Mouse (Mus musculus) thymus, postnatal 4 days (tissue): ENCODE measurements around the gene Snx3.

Experiments
- DNase-seq: peaks from one replicate; pipeline ENCODE4 v3.0.0; 2021

Gene Snx3

DNA sequence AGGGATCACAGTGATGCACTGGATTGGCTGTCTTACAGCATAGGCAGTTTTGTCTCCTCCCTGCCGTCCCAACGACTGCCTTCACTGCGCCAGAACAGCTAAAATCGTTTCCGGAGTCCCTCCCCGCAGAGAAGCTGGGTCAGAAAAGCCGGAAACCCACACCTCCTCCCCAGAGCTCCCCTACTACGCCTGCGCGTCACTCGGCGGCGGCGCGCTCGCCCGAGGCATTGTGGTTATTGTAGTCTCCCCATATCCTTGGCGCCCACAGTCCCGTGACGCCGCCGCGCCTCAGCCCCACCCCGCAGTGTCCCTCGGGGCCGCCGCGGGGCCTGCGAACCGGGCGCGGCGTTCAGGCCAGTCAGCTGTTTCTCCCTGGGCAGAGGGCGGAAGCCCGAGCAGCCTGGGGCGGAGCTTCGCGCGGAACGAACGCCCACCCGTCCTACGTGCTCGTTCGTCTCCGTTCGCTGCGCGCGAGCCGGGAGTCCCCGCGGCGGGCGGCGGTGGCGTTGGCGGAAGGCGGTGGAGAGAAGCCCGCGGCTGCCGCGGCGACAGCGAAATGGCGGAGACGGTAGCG is at the start of gene Snx3:
Gene Snx3 (plus strand): TSS at position 256 of the 574 bp plus-strand sequence.
- DNase-seq, result peak; percentile 94

DNA sequence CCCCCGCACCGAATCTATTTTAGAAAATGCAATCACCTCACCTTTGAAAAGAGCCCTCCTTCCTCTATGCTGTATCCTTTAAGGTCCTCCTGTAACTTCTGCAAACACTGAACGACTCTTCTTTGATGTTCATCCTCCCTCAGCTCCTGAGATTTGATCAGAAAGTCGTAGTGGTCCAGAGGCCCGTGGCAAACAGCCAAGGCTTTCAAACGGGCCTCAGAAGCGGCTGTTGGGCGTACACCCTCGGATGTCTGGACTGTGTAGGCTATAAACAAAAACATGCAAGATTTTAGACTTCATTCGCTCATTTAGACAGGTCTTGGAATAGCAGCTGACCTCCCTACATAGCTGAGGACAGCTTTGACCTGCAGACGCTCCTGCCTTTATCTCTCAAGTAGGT is 47.6 kb upstream of the Snx3 start:
- no peak for DNase-seq

DNA sequence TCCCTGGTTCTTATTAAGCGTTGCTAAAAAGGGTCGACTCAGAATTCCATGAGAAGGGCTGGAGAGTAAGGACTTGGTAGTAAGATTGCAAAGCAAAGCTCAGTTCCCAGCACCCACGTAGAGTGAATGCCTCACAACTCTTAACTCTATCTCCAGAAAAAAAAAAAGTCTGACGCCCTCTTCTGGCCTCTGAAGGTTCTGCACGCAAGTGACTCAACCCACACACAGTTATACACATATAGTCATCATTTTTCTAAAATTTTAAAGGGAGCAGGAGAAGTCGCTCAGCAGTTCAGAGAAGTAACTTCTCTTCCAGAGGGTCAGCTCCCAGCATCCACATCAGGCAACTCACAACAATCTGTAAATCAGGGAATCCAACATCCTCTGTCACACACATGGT is 47.1 kb upstream of the Snx3 start:
- DNase-seq, result no peak

DNA sequence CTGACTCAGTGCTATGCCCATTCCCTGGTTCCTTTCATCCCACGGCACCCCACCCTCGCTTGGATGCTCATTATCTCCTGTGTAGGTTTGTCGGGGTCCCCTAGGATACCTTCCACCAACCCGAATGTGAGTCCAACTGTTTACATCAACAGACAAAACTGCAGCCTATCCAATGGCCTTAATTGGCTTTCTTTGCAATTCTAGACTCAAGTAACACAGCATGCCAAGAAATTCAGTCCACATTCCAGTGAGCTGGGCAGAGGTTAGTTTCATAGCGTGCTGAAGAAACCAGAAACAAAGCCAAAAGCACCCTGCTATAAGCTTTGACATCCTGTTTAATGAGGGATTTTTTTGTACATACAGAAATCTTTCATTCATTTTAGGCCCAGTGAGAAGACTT is 45.8 kb upstream of the Snx3 start:
- no peak for DNase-seq

DNA sequence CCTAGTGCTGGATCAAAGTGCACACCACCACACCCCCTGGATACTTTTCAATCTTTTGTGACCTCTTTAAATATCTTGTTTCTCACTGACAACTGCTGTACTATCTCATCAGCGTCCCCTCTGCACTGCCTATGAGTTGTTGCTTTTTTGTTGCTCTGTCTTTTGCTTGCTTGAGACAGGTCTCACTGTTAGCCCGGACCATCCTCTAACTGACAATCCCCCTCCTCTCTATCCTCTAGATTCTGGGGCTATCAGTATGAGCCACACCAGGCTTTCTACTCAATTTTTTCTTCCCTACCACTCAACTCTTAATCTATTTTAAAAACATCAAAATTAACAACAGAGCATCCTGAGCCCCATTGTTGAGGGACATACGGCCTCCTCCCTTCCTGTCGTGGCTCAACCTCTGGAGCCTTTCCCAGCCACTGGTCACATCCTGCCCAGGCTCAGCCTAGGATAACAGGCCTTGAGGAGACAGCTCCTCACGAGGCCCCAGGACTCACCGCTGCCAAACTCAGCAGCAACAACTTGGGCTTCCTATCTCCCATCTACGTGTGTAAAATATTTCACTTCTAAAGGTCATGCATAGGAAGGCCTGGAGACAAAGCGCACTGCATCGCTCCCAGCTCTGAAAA is 44.2 kb upstream of the Snx3 start:
- no peak for DNase-seq

DNA sequence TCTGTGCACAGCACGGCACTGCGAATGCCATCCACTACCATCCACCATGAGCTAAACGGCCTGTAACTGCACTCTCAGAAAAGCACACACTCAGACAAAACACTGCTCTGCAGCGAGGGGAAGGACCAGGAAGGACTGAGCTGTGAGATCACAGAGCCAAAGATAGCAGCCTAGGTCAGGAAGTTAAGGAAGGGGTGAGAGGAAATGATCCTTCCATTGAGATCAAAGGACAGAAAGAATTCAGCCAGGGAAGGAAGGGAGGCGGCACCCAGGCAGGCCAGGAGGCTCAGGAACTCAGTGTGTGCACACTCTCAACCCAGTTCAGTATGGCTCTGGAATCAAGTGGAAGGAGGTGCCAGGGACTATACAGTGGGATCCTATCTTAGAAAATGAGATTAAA is 37.6 kb upstream of the Snx3 start:
- no peak for DNase-seq

DNA sequence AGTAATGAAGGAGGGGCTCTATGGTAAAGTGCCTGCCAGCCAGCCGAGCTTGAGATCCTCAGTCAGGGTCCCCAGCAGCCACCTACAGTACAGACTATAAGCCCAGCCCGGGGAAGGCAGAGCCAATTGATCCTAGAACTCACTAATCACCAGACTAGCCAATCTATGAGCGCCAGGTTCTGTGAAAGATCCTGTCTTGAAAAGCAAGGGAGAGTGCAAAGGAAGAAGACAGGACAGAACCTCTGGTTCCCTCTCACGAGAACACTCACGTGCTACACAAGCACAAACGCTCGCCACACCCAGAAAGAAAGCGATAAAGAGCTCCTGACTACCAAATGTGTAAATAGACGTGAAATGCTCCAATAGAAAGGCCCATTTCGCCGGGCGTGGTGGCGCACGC is 37.0 kb upstream of the Snx3 start:
- DNase-seq, result no peak

DNA sequence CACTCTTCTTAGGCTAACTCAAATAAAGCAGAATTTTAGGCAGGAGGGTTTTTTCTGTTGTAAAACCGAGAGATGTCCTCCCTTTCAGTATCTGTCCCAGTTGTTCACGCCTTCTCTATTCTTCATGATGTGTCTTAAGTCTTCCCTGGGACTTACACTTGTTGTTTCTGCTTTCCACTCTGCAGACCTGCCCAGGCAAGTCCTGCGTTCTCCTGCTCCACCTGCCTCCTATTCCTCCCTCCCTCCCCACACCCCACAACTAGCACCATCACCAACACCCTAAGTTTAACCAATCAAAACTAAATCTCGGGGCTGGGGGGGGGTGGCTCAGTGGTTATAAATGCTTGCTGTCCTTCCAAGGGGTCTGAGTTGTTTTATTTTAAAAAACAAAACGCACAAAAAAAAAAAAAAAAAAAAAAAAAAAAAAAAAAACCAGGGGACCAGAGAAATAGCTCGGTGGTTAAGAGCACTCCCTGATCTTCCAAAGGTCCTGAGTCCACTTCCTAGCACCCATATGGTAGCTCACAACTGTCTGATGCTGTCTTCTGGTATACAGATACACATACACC is 26.8 kb upstream of the Snx3 start:
- DNase-seq, result no peak

DNA sequence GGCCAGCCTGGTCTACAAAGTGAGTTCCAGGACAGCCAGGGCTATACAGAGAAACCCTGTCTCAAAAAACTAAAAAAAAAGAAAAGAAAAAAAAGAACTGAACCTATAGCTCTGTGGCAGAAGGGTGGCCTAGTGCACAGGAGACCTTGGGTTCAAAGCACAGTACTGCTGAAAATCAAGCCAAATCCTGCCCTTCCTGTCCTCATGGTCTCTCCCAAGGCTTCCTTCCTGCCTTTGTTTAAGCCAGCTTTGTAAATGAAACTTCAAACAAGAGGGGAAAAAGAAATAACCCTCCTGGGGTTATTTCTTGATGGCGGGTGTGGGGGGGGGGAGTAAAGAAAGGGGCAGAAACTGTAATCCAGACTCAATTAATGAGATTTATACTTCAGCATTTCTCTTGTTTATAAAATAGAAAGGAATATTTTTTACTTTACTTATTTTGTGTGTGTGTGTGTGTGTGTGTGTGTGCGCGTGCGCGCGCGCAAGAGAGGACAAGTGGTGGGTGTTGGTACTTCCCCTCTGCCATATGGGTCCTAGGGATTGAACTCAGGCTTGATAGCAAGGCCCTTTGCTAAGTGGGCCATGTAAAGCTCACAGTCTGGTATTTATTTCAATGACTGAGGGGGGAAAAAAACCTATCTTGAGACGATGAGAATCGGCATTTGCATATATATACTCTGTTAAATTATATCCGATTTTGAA is 24.9 kb upstream of the Snx3 start:
- no peak for DNase-seq

DNA sequence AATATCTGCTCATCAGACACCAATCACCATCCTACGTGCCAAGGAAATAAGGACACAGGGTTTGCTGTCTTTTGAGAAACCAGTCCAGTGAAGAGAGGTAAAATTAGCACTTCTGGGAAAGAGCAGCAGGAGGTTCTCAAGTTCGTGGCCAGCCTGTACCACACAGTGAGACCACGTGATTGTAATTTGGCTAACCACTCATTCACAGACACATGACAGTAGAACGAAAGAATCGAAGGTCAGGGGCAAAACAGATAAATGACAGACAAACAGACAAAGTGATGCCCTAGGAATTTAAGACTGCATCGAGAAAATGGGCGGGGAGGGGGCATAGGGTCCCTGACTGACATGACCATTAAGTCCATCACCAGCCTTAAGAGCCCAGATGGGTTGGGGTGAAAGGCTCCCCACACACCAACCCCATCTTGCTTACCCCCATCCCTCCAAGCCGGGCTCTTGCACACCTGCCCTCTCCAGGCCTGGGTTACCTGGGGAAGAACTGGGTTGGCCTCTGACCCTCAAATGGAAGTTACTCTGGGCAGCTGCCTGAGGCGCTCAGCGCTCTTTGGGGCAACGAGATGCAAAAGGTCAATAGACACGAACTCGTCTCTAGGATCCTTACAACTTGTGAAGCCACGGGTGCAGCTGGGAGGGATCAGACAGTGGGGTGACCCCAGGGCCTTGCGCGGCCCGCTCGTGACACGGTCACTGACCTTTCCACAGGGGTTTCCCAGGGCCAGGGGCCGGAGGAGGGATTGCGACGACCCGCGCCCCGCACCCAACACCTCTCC is 24.1 kb upstream of the Snx3 start:
- DNase-seq, result no peak

DNA sequence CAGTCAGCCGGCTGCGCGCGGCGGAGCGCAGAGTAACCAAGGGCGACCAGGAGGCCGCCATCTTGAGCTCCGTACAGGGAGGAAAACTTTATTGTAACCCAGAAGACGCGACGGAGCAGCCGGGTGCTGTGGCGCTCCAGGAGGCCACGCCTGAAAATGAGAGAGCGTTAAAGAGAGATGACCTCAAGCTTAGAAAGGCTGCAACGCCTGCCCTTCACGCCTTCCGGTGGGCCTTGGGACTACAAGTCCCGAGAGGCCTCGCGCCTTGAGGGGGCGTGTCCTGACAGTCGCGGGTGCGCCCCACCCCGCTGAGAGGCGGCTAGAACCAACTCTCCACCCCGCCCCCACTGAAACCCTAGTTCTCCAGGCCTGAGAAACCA is 23.5 kb upstream of the Snx3 start, which contains the start of gene Afg1l:
Gene Afg1l (minus strand): TSS at position 225 of the 380 bp plus-strand sequence.
- DNase-seq, result peak; percentile 97

DNA sequence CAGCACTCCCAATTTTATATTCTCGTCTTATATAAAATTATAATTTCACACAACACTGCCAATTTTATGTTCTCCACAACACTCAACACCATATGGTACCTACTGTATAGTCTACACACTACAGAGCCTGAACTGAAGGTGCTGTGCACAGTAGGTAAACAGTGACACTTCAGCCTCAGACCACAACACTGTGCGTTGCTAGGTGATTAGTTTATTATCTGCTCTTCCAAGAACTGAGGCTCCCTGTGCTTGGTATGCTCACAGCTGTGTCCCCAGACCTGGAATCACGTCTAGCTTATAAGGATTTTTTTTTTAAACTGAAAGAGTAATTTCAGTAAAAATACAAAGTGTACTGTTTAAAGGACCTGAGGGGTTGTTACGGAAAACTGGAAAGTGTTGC is 21.1 kb upstream of the Snx3 start:
- no peak for DNase-seq

DNA sequence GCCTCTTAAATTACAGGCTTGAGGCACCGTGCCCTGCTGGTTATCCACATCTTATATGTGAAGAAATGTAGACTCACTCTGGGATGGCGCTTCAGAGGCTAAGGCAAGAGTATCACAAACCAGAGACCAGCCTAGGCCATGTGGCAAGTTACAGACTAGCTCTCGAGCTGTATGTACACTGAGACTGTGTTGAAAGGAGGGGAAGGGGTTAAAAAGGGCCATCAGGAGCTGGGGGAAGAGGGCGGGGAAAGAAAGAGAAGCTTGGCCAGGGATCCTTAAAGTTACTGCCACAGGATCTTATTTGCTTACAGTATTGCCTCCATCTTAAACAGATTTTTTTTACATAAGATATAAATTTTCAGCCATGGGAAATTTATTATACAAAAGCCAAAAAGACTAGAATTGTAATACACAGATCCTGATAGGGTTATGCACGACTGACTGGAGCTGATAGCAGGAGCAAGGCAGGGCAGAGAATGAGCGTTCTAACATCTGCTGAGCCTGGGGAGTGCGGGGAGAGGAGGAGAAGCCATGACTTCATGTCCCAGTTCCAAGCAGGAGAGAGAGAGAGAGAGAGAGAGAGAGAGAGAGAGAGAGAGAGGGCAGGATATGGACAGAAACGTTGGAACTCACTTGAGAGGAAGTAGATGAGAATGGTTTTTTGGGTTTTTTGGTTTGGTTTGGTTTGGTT is 13.1 kb upstream of the Snx3 start:
- no peak for DNase-seq

DNA sequence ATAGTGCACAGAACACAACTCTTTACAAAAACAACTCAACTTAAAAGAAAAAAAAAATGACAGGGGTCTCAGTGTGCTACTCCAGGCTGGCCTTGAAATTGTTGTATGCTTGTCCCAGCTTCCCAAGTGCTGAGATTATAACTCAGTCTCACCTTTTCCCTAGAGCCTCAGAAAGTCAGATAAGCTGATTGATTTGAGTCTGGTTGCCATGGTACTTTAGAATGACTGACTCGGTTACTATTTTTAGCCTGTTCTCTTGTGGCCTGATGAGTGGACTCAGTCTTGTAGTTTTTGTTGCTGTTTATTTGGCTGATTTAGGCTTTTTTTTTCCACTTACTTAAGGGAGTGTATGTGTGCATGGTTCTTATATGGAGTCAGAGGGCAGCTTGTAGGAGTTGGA is 10.7 kb upstream of the Snx3 start:
- DNase-seq, result no peak

DNA sequence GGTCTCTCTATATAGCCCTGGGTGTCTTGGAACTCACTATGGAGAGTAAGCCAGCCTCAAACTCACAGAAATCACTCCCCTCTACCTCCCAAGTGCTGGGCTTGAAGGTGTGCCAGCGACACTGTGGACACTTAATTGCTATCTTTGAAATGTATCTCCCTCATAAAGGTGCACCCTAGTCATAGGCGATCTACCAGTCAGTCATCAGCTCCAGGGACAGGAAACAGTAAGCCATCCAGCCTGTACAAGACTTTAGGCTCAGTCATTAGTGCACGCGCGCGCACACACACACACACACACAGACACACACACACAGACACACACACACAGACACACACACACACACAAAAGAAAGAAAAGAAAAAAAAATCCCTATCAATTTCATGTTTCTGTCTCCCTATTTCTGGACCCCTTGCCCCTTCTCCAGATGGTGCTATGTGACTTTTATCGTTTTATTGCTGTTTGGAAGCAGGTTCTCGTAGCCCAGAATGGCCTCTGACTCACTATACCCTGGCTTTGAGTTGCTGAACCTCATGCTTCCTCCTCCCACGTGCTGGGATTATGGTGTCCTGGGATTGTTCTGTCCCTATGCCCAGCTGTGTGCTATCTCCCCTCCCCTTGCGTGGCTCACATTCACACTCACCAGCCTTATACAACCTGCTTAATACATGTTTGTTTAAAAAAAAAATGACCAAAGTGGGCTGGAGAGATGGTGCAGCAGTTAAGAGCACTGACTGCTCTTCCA is 9.6 kb upstream of the Snx3 start:
- DNase-seq, result no peak

DNA sequence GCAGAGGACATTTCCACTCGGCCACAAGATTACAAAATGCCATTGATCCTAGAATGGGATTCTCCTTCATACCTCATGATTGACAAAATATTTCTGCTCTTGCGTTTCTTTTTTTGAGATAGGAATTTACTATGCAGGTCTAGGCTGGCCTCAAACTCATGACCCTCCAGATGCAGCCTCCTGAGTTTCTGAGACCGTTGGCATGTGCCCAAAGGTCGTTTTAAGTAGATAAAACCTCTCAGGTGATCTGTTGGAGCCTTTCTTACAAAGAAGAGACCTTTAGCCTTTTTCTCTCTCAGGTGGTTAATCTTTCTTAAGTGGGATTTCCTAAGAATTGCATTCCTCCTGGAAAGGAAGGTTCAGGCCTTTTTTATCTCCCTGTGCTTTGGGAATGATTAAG is 8.8 kb upstream of the Snx3 start:
- DNase-seq, result no peak

DNA sequence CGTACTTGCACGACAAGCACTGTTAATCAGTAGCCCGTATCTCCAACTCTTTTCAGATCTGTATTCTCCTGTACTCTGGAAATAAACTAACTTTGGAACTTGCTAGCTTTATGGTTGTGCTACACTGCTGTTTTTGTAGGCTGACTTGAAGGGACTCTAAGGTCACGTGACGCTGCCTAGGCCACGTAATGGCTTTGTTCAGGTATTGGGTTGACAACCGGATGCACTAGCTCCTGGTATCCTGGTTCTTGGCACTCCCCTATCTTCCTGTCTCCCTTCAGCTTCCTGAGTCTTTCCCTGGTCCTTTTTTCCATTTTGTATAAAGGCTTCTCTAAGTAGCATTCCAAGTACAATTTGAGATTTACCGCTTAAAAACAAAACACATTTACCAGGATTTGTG is 1.2 kb upstream of the Snx3 start:
- no peak for DNase-seq

DNA sequence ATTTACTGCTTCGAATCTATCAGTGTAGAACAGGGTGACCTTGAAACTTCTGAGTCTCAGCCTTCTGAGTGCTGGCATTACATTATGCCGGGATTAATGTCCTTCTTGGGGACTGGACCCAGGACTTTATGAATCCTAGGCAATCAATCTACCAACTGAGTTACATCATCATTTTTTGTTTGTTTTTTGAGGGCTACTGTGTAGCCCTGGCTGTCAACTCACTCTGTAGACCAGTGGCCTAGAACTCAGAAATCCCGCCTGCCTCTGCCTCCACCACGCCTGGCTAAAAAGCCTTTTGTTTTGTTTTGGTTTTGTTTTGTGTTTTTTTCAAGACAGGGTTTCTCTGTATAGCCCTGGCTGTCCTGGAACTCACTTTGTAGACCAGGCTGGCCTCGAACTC is 669 bp upstream of the Snx3 start:
- DNase-seq, result no peak

DNA sequence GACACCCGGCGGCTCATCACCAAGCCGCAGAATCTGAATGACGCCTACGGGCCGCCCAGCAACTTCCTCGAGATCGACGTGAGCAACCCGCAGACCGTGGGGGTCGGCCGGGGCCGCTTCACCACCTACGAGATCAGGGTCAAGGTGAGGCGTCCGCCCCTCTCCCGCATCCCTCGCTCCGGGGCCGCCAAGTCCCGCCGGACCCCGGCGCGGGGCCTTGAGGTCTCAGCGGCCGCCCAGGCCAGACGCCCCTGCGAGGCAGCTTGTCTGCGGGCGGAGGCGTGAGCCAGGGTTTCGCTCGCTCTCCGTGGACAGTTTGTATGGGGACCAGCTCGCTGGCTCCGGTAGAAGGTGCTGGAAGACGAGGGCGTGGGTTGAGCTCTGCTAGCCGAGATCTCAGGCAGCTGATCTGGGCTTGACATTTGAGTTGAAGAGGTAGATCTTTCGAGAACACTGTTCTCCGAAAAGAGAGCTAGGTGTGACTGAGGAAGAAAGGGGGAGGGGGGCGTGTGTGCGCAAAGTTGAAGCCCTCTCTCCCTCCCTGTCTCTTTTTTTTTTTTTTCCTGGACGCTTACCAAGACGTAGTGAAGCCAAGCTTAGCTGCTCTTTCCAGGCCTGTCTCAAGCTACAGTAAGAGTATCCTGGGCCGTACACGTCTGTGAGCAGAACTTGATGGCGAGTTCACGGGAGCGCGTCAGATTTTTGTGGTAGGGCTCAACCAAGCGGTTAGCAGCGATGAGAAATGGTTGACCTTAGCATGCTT is 700 bp downstream of the Snx3 start:
- DNase-seq, result no peak

DNA sequence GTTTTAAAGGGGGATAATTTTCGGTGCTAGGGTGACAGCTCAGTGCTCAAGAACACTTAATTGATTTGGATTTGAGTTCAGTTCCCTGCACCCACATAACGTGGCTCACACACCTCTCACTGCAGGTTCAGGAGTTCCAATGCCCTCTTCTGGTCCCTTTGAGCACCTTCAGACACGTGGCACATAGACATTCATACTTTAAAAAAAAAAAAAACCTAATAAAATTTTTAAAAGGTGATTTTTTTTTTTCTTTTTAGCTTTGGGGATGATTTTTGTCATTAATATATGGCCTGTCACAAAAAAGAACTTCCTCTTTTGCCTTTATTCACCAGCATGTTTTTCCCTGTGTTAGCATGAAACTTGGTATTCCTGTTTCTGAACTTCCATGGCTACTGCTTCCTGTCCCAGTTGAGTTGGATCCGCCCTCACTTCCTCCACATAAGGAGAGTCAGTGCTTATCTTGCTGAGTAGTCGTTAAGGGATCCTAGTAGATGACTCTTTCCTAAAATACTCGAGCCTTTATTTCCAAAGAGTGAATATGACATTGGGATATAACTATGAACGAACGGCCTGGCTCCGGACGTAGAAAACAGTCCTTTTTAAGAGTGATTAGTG is 2.4 kb downstream of the Snx3 start:
- no peak for DNase-seq

DNA sequence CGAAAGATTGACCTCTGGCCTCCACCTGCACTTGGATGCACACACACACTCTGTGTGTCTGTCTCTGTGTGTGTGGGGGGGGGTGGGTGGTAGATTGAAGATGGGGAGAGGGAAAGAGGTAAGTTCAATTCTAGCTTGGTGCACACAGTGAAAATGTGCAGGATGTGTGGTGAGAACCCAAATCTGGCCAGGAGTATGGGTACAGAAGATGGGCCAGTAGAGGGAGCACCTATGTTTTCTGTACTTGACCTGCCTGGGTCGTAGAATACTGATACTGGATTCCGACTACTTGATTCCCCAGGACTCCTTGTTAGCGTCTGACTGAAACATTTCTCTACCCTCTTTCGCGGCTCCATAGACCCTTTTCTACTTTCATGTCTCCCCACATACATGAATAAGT is 8.3 kb downstream of the Snx3 start:
- peak; percentile 17 for DNase-seq
